Mouse (Mus musculus): ENCODE measurements at regions not wholly inside any gene's neighbourhood (a gene's known extent, or its start where the extent isn't known, plus 50 kb on each side); places are given as distances from the start of the nearest gene placed in this dataset.

- Histone ChIP-seq H3K4me3 (ENCODE audit: low read depth, low read length) (no peak overlapping the region), H3K27me3 (replicated peaks; ENCODE audit: control insufficient read depth, insufficient read depth, low read length) (no peaks in the 10 kb centered on the region), H3K9ac (ENCODE audit: low read depth, low read length) (no peak overlapping the region), H3K27ac (replicated peaks; ENCODE audit: low read depth, low read length) (no peak overlapping the region), H3K36me3 (ENCODE audit: control insufficient read depth, insufficient read depth, low read length) (no peaks in the 10 kb centered on the region), H3K4me2 (ENCODE audit: low read depth, low read length) (no peak overlapping the region), H3K4me1 (ENCODE audit: control insufficient read depth, insufficient read depth, low read length) (no peaks in the 10 kb centered on the region), H3K9me3 (ENCODE audit: control insufficient read depth, low read length) (no peaks in the 10 kb centered on the region)
- 67% methylated on average over 2 of the region's 2 CpGs for WGBS
- DNase-seq (ENCODE audit: low spot score) (peak; percentile 44), ATAC-seq (ENCODE audit: low read depth) (peak; percentile 64; the same call in 1 of the 2 replicates)
Measured at GRCm38 (mm10) chr2:48624461-48624860, 189.4 kb upstream of the Acvr2a start.

- WGBS = 73% methylated on average over 4 of the region's 4 CpGs
- Histone ChIP-seq H3K4me2 (ENCODE audit: low read depth, low read length) (no peak overlapping the region), H3K27ac (replicated peaks; ENCODE audit: low read depth, low read length) (no peak overlapping the region), H3K36me3 (ENCODE audit: control insufficient read depth, insufficient read depth, low read length) (no peaks in the 10 kb centered on the region), H3K4me3 (ENCODE audit: low read depth, low read length) (no peak overlapping the region), H3K4me1 (ENCODE audit: control insufficient read depth, insufficient read depth, low read length) (no peaks in the 10 kb centered on the region), H3K9me3 (ENCODE audit: control insufficient read depth, low read length) (no peaks in the 10 kb centered on the region), H3K27me3 (replicated peaks; ENCODE audit: control insufficient read depth, insufficient read depth, low read length) (no peaks in the 10 kb centered on the region), H3K9ac (ENCODE audit: low read depth, low read length) (no peak overlapping the region)
- ATAC-seq (ENCODE audit: low read depth) (no peak), DNase-seq (ENCODE audit: low spot score) (no peak)
Measured at GRCm38 (mm10) chr2:48627011-48627410, 186.9 kb upstream of the Acvr2a start.

GRCm38 (mm10) chr2:48629106-48630050, 184.5 kb upstream of the Acvr2a start:
- ATAC-seq (ENCODE audit: low read depth) (no peak), DNase-seq (ENCODE audit: low spot score) (no peak)
- H3K4me3 ChIP-seq (ENCODE audit: low read depth, low read length) = no peak overlapping the region
- H3K9me3 ChIP-seq (ENCODE audit: control insufficient read depth, low read length) = no peaks in the 10 kb centered on the region
- H3K36me3 ChIP-seq (ENCODE audit: control insufficient read depth, insufficient read depth, low read length) = no peaks in the 10 kb centered on the region
- no peak overlapping the region for H3K4me2 ChIP-seq (ENCODE audit: low read depth, low read length)
- WGBS = 61% methylated on average over 9 of the region's 9 CpGs
- H3K9ac ChIP-seq (ENCODE audit: low read depth, low read length) = no peak overlapping the region
- H3K4me1 ChIP-seq (ENCODE audit: control insufficient read depth, insufficient read depth, low read length) = no peaks in the 10 kb centered on the region
- H3K27me3 ChIP-seq (replicated peaks; ENCODE audit: control insufficient read depth, insufficient read depth, low read length) = no peaks in the 10 kb centered on the region
- no peak overlapping the region for H3K27ac ChIP-seq (replicated peaks; ENCODE audit: low read depth, low read length)

- no peak overlapping the region for H3K4me3 ChIP-seq (ENCODE audit: low read depth, low read length)
- H3K4me2 ChIP-seq (ENCODE audit: low read depth, low read length) = no peak overlapping the region
- ATAC-seq (ENCODE audit: low read depth) (peak; percentile 54; the same call in 1 of the 2 replicates), DNase-seq (ENCODE audit: low spot score) (peak; percentile 65)
- no peak overlapping the region for H3K27ac ChIP-seq (replicated peaks; ENCODE audit: low read depth, low read length)
- H3K27me3 ChIP-seq (replicated peaks; ENCODE audit: control insufficient read depth, insufficient read depth, low read length) = no peaks in the 10 kb centered on the region
- H3K9ac ChIP-seq (ENCODE audit: low read depth, low read length) = no peak overlapping the region
- no peaks in the 10 kb centered on the region for H3K36me3 ChIP-seq (ENCODE audit: control insufficient read depth, insufficient read depth, low read length)
- no peaks in the 10 kb centered on the region for H3K4me1 ChIP-seq (ENCODE audit: control insufficient read depth, insufficient read depth, low read length)
- H3K9me3 ChIP-seq (ENCODE audit: control insufficient read depth, low read length) = no peaks in the 10 kb centered on the region
- 73% methylated on average over 10 of the region's 10 CpGs for WGBS
Measured at GRCm38 (mm10) chr2:48634456-48635174, 179.3 kb upstream of the Acvr2a start.

- no peaks in the 10 kb centered on the region for H3K36me3 ChIP-seq (ENCODE audit: control insufficient read depth, insufficient read depth, low read length)
- WGBS = 39% methylated on average over 2 of the region's 2 CpGs
- H3K9ac ChIP-seq (ENCODE audit: low read depth, low read length) = no peak overlapping the region
- H3K4me1 ChIP-seq (ENCODE audit: control insufficient read depth, insufficient read depth, low read length) = no peaks in the 10 kb centered on the region
- no peak overlapping the region for H3K4me3 ChIP-seq (ENCODE audit: low read depth, low read length)
- H3K4me2 ChIP-seq (ENCODE audit: low read depth, low read length) = no peak overlapping the region
- H3K9me3 ChIP-seq (ENCODE audit: control insufficient read depth, low read length) = no peaks in the 10 kb centered on the region
- H3K27ac ChIP-seq (replicated peaks; ENCODE audit: low read depth, low read length) = no peak overlapping the region
- DNase-seq (ENCODE audit: low spot score) (no peak), ATAC-seq (ENCODE audit: low read depth) (no peak)
- no peaks in the 10 kb centered on the region for H3K27me3 ChIP-seq (replicated peaks; ENCODE audit: control insufficient read depth, insufficient read depth, low read length)
Measured at GRCm38 (mm10) chr2:48636108-48636507, 177.8 kb upstream of the Acvr2a start.

- DNase-seq (ENCODE audit: low spot score) (no peak), ATAC-seq (ENCODE audit: low read depth) (no peak)
- Histone ChIP-seq H3K9ac (ENCODE audit: low read depth, low read length) (no peak overlapping the region), H3K9me3 (ENCODE audit: control insufficient read depth, low read length) (no peaks in the 10 kb centered on the region), H3K4me3 (ENCODE audit: low read depth, low read length) (no peak overlapping the region), H3K27ac (replicated peaks; ENCODE audit: low read depth, low read length) (no peak overlapping the region), H3K4me1 (ENCODE audit: control insufficient read depth, insufficient read depth, low read length) (no peaks in the 10 kb centered on the region), H3K4me2 (ENCODE audit: low read depth, low read length) (no peak overlapping the region), H3K27me3 (replicated peaks; ENCODE audit: control insufficient read depth, insufficient read depth, low read length) (no peaks in the 10 kb centered on the region), H3K36me3 (ENCODE audit: control insufficient read depth, insufficient read depth, low read length) (no peaks in the 10 kb centered on the region)
- 82% methylated on average over 3 of the region's 3 CpGs for WGBS
Measured at GRCm38 (mm10) chr2:48644114-48644513, 169.8 kb upstream of the Acvr2a start.

- H3K4me1 ChIP-seq (ENCODE audit: control insufficient read depth, insufficient read depth, low read length) = no peaks in the 10 kb centered on the region
- no peak overlapping the region for H3K4me2 ChIP-seq (ENCODE audit: low read depth, low read length)
- DNase-seq (ENCODE audit: low spot score) (no peak), ATAC-seq (ENCODE audit: low read depth) (no peak)
- H3K4me3 ChIP-seq (ENCODE audit: low read depth, low read length) = no peak overlapping the region
- H3K27me3 ChIP-seq (replicated peaks; ENCODE audit: control insufficient read depth, insufficient read depth, low read length) = no peaks in the 10 kb centered on the region
- no peak overlapping the region for H3K9ac ChIP-seq (ENCODE audit: low read depth, low read length)
- no peak overlapping the region for H3K27ac ChIP-seq (replicated peaks; ENCODE audit: low read depth, low read length)
- no peaks in the 10 kb centered on the region for H3K9me3 ChIP-seq (ENCODE audit: control insufficient read depth, low read length)
- 33% methylated on average over 2 of the region's 2 CpGs for whole genome bisulfite sequencing
- no peaks in the 10 kb centered on the region for H3K36me3 ChIP-seq (ENCODE audit: control insufficient read depth, insufficient read depth, low read length)
Measured at GRCm38 (mm10) chr2:48650281-48650680, 163.6 kb upstream of the Acvr2a start.

GRCm38 (mm10) chr2:48661222-48661621, 152.7 kb upstream of the Acvr2a start:
- 38% methylated on average over 1 of the region's 1 CpGs for WGBS
- Histone ChIP-seq H3K27me3 (replicated peaks; ENCODE audit: control insufficient read depth, insufficient read depth, low read length) (no peaks in the 10 kb centered on the region), H3K27ac (replicated peaks; ENCODE audit: low read depth, low read length) (no peak overlapping the region), H3K36me3 (ENCODE audit: control insufficient read depth, insufficient read depth, low read length) (no peaks in the 10 kb centered on the region), H3K4me1 (ENCODE audit: control insufficient read depth, insufficient read depth, low read length) (no peaks in the 10 kb centered on the region), H3K9ac (ENCODE audit: low read depth, low read length) (no peak overlapping the region), H3K4me2 (ENCODE audit: low read depth, low read length) (no peak overlapping the region), H3K4me3 (ENCODE audit: low read depth, low read length) (no peak overlapping the region), H3K9me3 (ENCODE audit: control insufficient read depth, low read length) (no peaks in the 10 kb centered on the region)
- DNase-seq (ENCODE audit: low spot score) = peak; percentile 69
- ATAC-seq (ENCODE audit: low read depth) = peak; percentile 89

Measured in embryonic facial prominence, embryonic 14.5 days (tissue).